Mouse (Mus musculus) kidney, postnatal 4 days (tissue): Measurements from ENCODE around the gene Anapc5.

Source experiments
- DNase-seq, 2 experiments: peaks; one replicate each; pipeline ENCODE4 v3.0.0; 2021; ENCODE audit warnings: mixed read lengths in 2 of 2

The Anapc5 gene

GRCm38 (mm10) chr5:122799379-122800344 lies 21.5 kb downstream of the Anapc5 start:
- DNase-seq = no peak

GRCm38 (mm10) chr5:122798557-122799378 lies 22.4 kb downstream of the Anapc5 start:
- peak; percentile 79 to 85 for DNase-seq

DNA sequence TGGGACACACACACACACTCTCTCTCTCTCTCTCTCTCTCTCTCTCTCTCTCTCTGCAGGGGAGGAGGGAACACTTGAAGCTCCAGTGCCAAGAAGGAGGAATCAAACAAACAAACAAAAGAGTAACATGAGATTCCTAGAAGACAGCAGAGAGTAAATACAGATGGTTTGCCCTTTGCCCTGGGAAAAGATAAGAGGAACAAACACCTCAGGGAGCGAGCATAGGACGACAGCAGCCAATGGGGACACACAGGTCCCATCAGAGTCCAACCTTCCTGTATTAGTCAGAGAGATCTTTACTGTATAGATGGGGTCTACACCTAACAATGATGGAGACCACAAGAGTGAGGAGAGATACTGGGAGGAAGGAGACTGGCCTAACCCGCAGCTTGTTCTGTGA lies 23.3 kb downstream of the Anapc5 start:
- no peak for DNase-seq

GRCm38 (mm10) chr5:122788696-122789095 lies 32.4 kb downstream of the Anapc5 start:
- DNase-seq = no peak

- no peak for DNase-seq
Observed at GRCm38 (mm10) chr5:122786035-122786819, 34.9 kb downstream of the Anapc5 start.

- DNase-seq = no peak
Observed at GRCm38 (mm10) chr5:122783726-122784406, 37.3 kb downstream of the Anapc5 start.

- no peak for DNase-seq
Observed at GRCm38 (mm10) chr5:122782066-122782465, 39.1 kb downstream of the Anapc5 start.

DNA sequence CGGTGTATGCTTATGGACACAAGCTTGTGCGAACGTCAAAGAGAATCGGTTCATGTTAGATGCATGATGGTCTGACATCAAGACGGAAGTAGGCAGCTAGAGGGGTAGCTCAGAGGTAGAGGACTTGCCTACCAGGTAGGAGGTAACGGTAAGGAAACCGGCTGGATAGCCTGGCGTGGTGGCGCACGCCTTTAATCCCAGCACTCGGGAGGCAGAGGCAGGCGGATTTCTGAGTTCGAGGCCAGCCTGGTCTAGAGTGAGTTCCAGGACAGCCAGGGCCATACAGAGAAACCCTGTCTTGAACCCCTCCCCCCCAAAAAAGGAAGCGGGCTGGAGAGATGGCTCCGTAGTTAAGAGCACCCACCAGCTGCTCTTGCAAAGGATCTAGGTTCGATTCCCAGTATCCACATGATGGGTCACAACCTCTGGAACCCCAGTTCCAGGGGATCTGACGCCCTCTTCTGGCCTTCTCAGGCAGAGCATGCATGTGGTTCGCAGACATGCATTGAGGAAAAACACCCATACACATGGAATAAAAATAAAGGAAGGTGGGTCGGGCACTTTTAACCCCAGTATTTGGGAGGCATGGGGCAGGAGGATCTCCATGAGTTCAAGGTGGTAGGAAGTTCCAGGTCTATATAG lies 40.2 kb downstream of the Anapc5 start:
- no peak for DNase-seq

- DNase-seq = peak; percentile 85 to 92
Observed at GRCm38 (mm10) chr5:122779277-122779834, 41.8 kb downstream of the Anapc5 start, which contains the start of gene Camkk2. Gene Camkk2, minus strand, starts transcription at chr5:122779409.

DNA sequence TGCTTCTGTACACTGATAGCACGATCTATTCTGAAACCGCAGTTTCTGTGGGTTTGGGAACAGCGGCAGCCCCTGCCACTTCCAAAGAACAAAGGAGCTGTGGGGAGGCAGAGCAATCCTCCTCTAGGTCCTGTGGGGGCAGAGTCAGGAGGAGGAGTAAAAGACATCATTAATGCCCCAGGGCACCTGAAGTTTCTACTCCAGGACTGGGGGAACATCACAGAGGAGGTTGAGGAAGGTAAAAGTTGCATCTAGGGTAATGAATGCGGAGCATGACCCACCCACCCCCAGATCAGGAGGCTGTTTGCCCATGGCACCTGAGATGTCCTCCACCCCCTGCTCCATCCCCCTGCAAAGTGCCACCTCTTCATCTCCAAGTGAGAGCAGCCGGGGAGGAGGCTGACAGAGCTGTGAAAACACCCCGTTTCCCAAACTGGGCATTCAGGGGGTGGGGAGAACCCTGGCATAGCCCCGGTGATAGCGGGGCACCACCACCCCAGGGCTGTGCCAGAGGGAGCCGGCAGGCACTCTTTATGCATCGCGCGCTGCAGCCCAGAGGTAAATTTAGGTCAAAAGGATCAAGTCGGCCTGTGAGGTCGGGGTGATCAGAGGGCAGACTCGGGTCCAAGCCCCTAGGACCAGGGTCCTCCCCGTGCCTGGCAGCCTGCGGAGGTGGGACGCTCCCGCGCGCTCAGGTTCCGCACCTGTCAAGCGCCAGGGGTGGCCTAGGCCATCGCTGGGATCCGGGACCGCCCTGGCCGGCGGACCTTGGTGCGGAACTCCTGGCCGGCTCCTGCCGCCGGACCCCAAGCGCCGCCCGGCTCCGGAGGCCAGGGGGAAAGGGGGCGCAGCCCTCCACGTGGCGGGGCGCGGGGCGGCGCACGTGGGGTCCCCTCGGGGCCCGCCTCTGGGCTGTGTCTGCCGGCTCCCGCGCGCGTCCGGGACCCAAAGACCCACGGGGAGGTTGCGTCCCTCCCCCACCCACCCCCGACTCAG lies 42.6 kb downstream of the Anapc5 start:
- DNase-seq = peak; percentile 52 to 71

DNA sequence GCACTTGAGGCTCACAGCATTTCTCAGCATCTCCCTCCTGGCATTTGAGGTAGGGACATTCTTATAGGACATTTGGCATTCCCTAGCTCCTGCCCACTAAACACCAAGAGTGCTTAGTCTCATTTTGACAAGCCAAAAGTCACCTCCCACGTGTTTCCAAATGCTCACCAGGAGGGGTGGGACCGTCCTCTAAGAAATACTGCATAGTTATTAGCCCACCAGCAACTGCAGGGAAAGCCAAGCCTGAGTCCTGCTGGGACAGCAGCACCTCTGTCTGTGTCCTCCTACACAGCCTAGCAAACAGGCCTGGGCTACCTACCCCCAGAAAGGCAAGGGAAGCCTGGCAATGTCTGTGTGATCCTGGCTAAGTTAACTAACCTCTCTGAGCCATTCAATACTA lies 43.8 kb downstream of the Anapc5 start:
- DNase-seq = no peak

DNA sequence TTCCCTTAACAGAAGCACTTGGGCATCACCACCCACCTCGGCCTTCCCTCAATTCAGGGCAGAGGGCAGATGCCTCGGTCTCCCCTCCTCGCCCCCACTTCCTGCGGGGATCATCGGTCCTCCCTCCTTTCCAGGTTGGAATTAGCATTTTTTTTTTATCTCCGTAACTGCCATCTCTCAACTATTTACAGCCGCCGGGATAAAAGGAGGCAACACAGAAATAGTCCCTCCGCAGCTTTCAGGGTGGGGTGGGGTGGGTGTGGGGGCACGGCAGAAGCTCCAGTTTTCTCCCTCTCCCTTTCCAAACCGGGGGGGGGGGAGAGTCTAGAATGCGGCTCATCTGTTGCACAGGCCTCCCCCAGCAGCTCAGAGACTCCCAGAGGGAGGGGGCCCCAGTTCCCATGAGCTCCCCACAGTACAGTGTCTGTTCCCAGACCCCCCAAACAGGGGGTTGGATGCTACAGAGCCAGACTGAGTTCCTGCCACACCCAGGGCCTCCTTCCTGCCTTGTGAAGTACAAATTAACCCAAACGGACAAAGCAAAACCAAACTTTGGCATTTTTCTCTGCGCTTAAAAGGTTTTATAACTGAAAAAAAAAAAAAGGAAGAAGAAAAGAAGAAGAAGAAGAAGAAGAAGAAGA lies 45.4 kb downstream of the Anapc5 start:
- no peak for DNase-seq

GRCm38 (mm10) chr5:122774743-122775611 lies 46.2 kb downstream of the Anapc5 start:
- DNase-seq = peak; percentile 35 to 52

DNA sequence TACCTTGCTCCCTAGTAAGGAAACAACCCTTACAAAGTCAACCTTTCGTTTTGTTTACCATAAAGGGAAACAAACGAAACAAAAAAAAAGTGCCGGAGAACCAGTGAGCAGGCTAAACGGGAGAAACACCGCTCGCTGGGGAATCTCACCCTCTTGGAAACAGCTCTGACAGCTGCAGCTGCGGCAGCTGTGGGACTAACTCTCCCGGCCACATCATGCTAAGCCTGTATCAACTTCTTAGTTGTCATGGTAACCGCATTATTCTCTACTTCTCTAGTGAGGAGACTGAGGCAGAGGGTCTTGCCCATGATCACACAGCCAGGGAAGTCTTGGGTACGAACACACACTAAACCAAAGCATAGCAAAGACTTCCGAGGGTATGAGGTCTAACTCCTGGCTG lies 47.4 kb downstream of the Anapc5 start:
- DNase-seq = no peak

- DNase-seq = no peak
Observed at GRCm38 (mm10) chr5:122771428-122771827, 49.7 kb downstream of the Anapc5 start.

DNA sequence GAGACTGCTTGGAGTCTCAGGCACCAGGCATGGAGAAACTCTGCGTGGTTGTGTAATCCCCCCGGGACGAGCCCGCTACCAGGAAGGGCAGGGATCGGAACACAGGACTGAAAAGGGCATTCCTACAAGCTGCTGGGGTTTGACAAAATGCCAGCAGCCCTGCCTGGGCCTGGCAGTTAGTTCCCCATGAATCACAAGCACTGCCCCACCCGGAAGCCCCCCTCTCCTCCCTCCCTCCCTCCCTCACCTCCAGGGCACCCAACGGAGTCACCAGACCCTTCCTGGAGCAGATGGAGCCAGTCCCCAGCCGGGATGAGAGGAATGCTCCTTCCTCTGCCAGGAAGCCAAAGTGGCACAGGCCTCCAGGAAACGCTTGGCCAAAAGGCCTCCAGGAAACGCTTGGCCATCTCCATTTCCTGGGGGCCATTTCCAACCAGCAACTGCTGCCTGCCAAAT lies 50.3 kb downstream of the Anapc5 start:
- peak; percentile 70 to 84 for DNase-seq

GRCm38 (mm10) chr5:122770304-122770703 lies 50.8 kb downstream of the Anapc5 start:
- DNase-seq = peak; percentile 26 to 43

GRCm38 (mm10) chr5:122769101-122769568 lies 52.0 kb downstream of the Anapc5 start:
- DNase-seq = no peak
